Mouse (Mus musculus) liver, embryonic 13.5 days (tissue): ENCODE data around the gene Ficd. TPM values are rescaled to one million over a fixed set of nuclear protein-coding genes. Genes with fewer than 3 reads are reported as not detected.

Source experiments
- ATAC-seq: fragments of 200-750 bp; cut with Nextera tagmentation; 2 replicates; pipeline ENCODE4 v1.8.0; 2017; ENCODE audit warnings: low read depth, mild to moderate bottlenecking, moderate number of reproducible peaks, moderate library complexity
- DNase-seq: peaks from one replicate; pipeline ENCODE4 v3.0.0; 2022
- H3K27ac ChIP-seq: fragments of 300-500 bp; sonication (generic); 2 replicates; pipeline ENCODE4 v1.5.1; 2015; ENCODE audit warnings: moderate library complexity, mild to moderate bottlenecking, inconsistent platforms
- H3K27me3 ChIP-seq: fragments of 300-500 bp; sonication (generic); 2 replicates; pipeline ENCODE4 v1.6.1; 2015; ENCODE audit warnings: mild to moderate bottlenecking, inconsistent platforms
- H3K36me3 ChIP-seq: fragments of 300-500 bp; sonication (generic); 2 replicates; pipeline ENCODE4 v1.6.1; 2015; ENCODE audit warnings: mild to moderate bottlenecking, inconsistent platforms
- H3K4me1 ChIP-seq: fragments of 300-500 bp; sonication (generic); replicated peaks from 2 replicates; pipeline ENCODE4 v1.6.1; 2015; ENCODE audit warnings: inconsistent platforms
- H3K4me2 ChIP-seq: fragments of 300-500 bp; sonication (generic); 2 replicates; pipeline ENCODE4 v1.6.1; 2015; ENCODE audit warnings: inconsistent platforms, mild to moderate bottlenecking, moderate library complexity
- H3K4me3 ChIP-seq: fragments of 300-500 bp; sonication (generic); replicated peaks from 2 replicates; pipeline ENCODE4 v1.5.1; 2015; ENCODE audit warnings: mild to moderate bottlenecking, inconsistent platforms
- H3K9ac ChIP-seq: fragments of 300-500 bp; sonication (generic); 2 replicates; pipeline ENCODE4 v1.6.1; 2015; ENCODE audit warnings: mild to moderate bottlenecking, inconsistent platforms
- H3K9me3 ChIP-seq: fragments of 300-500 bp; sonication (generic); replicated peaks from 2 replicates; pipeline ENCODE4 v1.6.1; 2016; ENCODE audit warnings: inconsistent platforms
- WGBS: fragments of 180-500 bp; shearing (Covaris S2); methylation state at CpG from one replicate; pipeline ENCODE4 v1.1.7; 2015; ENCODE audit not compliant: insufficient replicate concordance; 5-methylcytosine and 5-hydroxymethylcytosine counted together
- polyA plus RNA-seq: library from polyadenylated mRNA; unstranded; fragments of >200 nt; fragmentation: Nextera tagmentation; extraction: Ambion mirVana; gene quantifications from 2 replicates; pipeline ENCODE4 v1.2.1, GENCODE M21; 2015

The Ficd gene
- polyA plus RNA-seq, 1 experiment from 2014 or later, result 2.2 TPM

DNA sequence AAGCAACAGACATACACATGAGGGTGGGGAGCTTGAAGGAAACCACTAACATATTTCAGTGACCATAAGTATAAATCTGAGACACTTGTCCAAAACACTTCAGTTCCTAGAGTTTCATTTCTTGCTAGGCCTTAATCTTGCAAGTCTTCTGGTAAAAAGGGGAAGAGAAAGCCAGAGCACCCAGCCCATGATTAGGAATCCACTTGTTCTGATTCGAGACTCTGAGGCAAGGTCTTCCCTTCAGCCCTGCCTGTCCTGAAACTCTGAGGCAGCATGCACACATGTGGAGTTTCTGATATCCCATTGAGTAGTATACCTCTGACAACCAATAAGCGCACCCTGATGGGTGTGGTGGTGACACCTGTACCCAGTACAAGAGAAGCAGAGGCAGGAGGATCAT, 26.0 kb downstream of the Ficd start:
- Histone ChIP-seq H3K9ac (no peak overlapping the region), H3K4me3 (no peak overlapping the region), H3K27me3 (no peaks in the 10 kb centered on the region), H3K9me3 (no peaks in the 10 kb centered on the region), H3K4me1 (peaks cover 11% of the 10 kb centered on the region; the same call in 1 of the 2 replicates), H3K4me2 (no peak overlapping the region), H3K27ac (no peak overlapping the region), H3K36me3 (peaks cover 99% of the 10 kb centered on the region)
- DNase-seq, result no peak
- ATAC-seq, result no peak
- WGBS, result 70% methylated on average over 2 of the region's 2 CpGs

GRCm38 (mm10) chr5:113764426-113764825, 28.8 kb downstream of the Ficd start:
- H3K27me3 ChIP-seq, result no peaks in the 10 kb centered on the region
- no peak overlapping the region for H3K4me2 ChIP-seq
- DNase-seq (no peak), ATAC-seq (no peak)
- no peak overlapping the region for H3K27ac ChIP-seq
- H3K36me3 ChIP-seq, result peaks cover 97% of the 10 kb centered on the region
- WGBS, result 86% methylated on average over 7 of the region's 7 CpGs
- H3K9ac ChIP-seq, result no peak overlapping the region
- peaks cover 24% of the 10 kb centered on the region for H3K4me1 ChIP-seq
- H3K4me3 ChIP-seq, result no peak overlapping the region
- H3K9me3 ChIP-seq, result no peaks in the 10 kb centered on the region

- Histone ChIP-seq H3K9me3 (no peaks in the 10 kb centered on the region), H3K4me1 (peaks cover 37% of the 10 kb centered on the region), H3K27me3 (no peaks in the 10 kb centered on the region), H3K36me3 (peaks cover 83% of the 10 kb centered on the region), H3K9ac (no peak overlapping the region), H3K27ac (no peak overlapping the region), H3K4me3 (no peak overlapping the region), H3K4me2 (no peak overlapping the region)
- WGBS, result 74% methylated on average over 13 of the region's 13 CpGs
- ATAC-seq (no peak), DNase-seq (no peak)
Measured at GRCm38 (mm10) chr5:113765641-113766526, 30.3 kb downstream of the Ficd start.

- Histone ChIP-seq H3K27me3 (no peaks in the 10 kb centered on the region), H3K27ac (no peak overlapping the region), H3K9me3 (no peaks in the 10 kb centered on the region), H3K4me1 (peaks cover 47% of the 10 kb centered on the region), H3K36me3 (peaks cover 53% of the 10 kb centered on the region), H3K4me2 (no peak overlapping the region), H3K4me3 (no peak overlapping the region), H3K9ac (no peak overlapping the region)
- DNase-seq, result no peak
- WGBS, result 83% methylated on average over 8 of the region's 8 CpGs
- no peak for ATAC-seq
Measured at GRCm38 (mm10) chr5:113768806-113769205, 33.2 kb downstream of the Ficd start.

GRCm38 (mm10) chr5:113771213-113772162, 35.9 kb downstream of the Ficd start:
- peak; percentile 76 for ATAC-seq

DNA sequence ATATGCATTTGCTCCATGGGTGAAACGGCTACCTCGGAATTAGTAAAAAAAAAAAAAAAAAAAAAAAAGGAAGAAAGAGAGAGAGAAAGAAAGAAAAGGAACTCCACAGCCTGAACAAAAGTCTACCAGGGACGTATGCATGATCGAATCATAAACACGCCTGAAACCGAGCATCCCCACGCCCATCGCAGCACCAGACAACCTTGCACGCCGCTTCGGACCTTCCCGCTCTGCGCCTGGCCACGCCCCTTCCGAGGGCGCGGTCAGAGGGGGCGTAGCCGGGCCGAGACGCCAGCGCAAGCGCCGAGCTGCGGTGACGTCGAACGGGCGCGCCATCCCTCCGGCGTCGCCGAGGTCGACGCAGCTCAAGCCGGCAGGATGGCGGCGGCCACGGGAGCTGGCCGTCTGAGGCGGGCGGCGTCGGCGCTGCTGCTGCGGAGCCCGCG, 36.9 kb downstream of the Ficd start, which contains the start of the genes Sart3 and Iscu:
Gene Sart3 (minus strand): TSS at position 61 of the 446 bp plus-strand sequence.
Gene Iscu (plus strand): TSS at position 299 of the 446 bp plus-strand sequence.
- Histone ChIP-seq H3K9ac (peak within 1 kb of the TSS; percentile 93), H3K4me1 (peaks cover 41% of the 10 kb centered on the region), H3K4me3 (peak within 1 kb of the TSS; percentile 100), H3K27ac (peak within 1 kb of the TSS; percentile 93), H3K27me3 (no peaks in the 10 kb centered on the region), H3K4me2 (peak within 1 kb of the TSS; percentile 94), H3K9me3 (no peaks in the 10 kb centered on the region), H3K36me3 (peaks cover 50% of the 10 kb centered on the region)
- under 1% methylated on average over 49 of the region's 49 CpGs for WGBS
- DNase-seq (peak; percentile 95), ATAC-seq (peak; percentile 81)

More at GRCm38 (mm10) chr5:113771213-113772162, 35.9 kb downstream of the Ficd start:
- Histone ChIP-seq H3K27ac (peak overlapping the region; percentile 93), H3K27me3 (no peaks in the 10 kb centered on the region), H3K9me3 (no peaks in the 10 kb centered on the region), H3K36me3 (peaks cover 51% of the 10 kb centered on the region), H3K4me2 (peak overlapping the region; percentile 83), H3K4me3 (peak overlapping the region; percentile 100), H3K4me1 (peaks cover 43% of the 10 kb centered on the region), H3K9ac (peak overlapping the region; percentile 93)
- peak; percentile 85 for DNase-seq
- WGBS, result under 1% methylated on average over 97 of the region's 97 CpGs

GRCm38 (mm10) chr5:113772905-113773519, 37.4 kb downstream of the Ficd start:
- DNase-seq (no peak), ATAC-seq (peak; percentile 32)
- no peaks in the 10 kb centered on the region for H3K9me3 ChIP-seq
- H3K36me3 ChIP-seq, result peaks cover 48% of the 10 kb centered on the region
- no peaks in the 10 kb centered on the region for H3K27me3 ChIP-seq
- peak overlapping the region; percentile 87 for H3K27ac ChIP-seq
- H3K4me2 ChIP-seq, result peak overlapping the region; percentile 94
- WGBS, result 1% methylated on average over 36 of the region's 38 CpGs
- H3K4me1 ChIP-seq, result peaks cover 41% of the 10 kb centered on the region
- H3K9ac ChIP-seq, result peak overlapping the region; percentile 88
- peak overlapping the region; percentile 100 for H3K4me3 ChIP-seq

DNA sequence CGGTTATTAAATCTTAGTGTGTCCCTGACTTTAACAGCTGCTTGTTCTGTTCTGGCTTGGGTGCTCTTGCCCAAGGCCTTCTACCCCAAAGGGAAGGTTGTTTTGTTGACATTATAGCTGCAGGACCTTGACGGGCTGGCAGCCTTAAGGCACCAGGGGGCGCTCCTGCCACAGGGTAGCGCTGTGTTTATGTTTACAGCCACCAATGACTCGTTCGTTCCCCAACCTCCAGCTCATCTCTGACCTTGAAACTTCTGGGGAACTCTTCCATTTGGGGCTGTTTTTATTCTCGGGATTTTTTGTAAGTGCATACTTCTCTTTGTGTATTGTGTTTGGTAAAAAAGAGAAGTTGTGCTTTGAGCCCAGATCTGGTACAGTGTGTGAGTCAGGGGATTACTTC, 38.1 kb downstream of the Ficd start:
- Histone ChIP-seq H3K4me2 (peak overlapping the region; percentile 94), H3K9me3 (no peaks in the 10 kb centered on the region), H3K9ac (peak overlapping the region; percentile 88), H3K36me3 (peaks cover 48% of the 10 kb centered on the region), H3K27me3 (no peaks in the 10 kb centered on the region), H3K4me3 (peak overlapping the region; percentile 100), H3K27ac (peak overlapping the region; percentile 87), H3K4me1 (peaks cover 36% of the 10 kb centered on the region)
- under 1% methylated on average over 7 of the region's 7 CpGs for WGBS
- DNase-seq (peak; percentile 85), ATAC-seq (peak; percentile 39)

DNA sequence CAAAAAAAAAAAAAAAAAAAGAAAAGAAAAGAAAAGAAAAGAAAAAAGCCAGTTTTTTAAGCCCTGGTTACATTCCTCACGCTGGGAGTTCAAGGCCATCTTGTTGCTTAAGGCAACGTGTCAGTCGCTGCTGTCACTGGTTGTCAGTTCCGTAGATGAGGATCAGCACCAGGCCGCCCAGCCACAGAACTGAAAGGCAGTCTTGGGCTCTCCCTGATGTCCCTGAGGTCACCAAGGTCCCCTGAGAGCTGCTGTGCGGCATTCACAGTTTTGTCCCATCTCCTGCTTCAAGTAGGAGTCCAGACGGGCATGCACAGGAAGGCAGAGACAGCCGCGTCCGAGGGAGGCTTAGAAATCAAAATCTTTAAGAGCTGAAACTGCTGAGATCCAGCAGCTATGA, 40.0 kb downstream of the Ficd start:
- H3K4me3 ChIP-seq, result no peak overlapping the region
- 84% methylated on average over 10 of the region's 10 CpGs for WGBS
- H3K27me3 ChIP-seq, result no peaks in the 10 kb centered on the region
- peaks cover 46% of the 10 kb centered on the region for H3K36me3 ChIP-seq
- no peak overlapping the region for H3K4me2 ChIP-seq
- no peaks in the 10 kb centered on the region for H3K9me3 ChIP-seq
- H3K9ac ChIP-seq, result no peak overlapping the region
- H3K27ac ChIP-seq, result 0 out of 2 replicates have a peak overlapping the region, but pooled peaks have one; percentile 31
- no peak for DNase-seq
- no peak for ATAC-seq
- peaks cover 17% of the 10 kb centered on the region for H3K4me1 ChIP-seq

GRCm38 (mm10) chr5:113776128-113776895, 40.7 kb downstream of the Ficd start:
- Histone ChIP-seq H3K4me1 (peaks cover 16% of the 10 kb centered on the region), H3K27me3 (no peaks in the 10 kb centered on the region), H3K4me3 (no peak overlapping the region), H3K9me3 (no peaks in the 10 kb centered on the region), H3K36me3 (peaks cover 46% of the 10 kb centered on the region), H3K9ac (no peak overlapping the region), H3K27ac (peak overlapping the region; percentile 41), H3K4me2 (no peak overlapping the region)
- WGBS, result 60% methylated on average over 15 of the region's 15 CpGs
- ATAC-seq (no peak), DNase-seq (no peak)
